Mouse (Mus musculus) brain, embryonic 14.5 days (tissue): ENCODE results near the gene Qrich1.

Experiments used
- CTCF ChIP-seq: fragments of 200-500 bp; IDR thresholded peaks from 2 replicates; pipeline ENCODE4 v1.5.1; 2012; ENCODE audit warnings: inconsistent platforms, mild to moderate bottlenecking, moderate library complexity, borderline replicate concordance; ENCODE audit not compliant: insufficient read depth, insufficient read length; ENCODE audit errors: extremely low read depth
- POLR2A ChIP-seq: fragments of 200-500 bp; IDR thresholded peaks from 2 replicates; pipeline ENCODE4 v1.6.1; 2012; ENCODE audit warnings: mild to moderate bottlenecking, inconsistent platforms, borderline replicate concordance; ENCODE audit not compliant: poor library complexity, insufficient read depth, insufficient read length, severe bottlenecking; ENCODE audit errors: extremely low read depth

DNA sequence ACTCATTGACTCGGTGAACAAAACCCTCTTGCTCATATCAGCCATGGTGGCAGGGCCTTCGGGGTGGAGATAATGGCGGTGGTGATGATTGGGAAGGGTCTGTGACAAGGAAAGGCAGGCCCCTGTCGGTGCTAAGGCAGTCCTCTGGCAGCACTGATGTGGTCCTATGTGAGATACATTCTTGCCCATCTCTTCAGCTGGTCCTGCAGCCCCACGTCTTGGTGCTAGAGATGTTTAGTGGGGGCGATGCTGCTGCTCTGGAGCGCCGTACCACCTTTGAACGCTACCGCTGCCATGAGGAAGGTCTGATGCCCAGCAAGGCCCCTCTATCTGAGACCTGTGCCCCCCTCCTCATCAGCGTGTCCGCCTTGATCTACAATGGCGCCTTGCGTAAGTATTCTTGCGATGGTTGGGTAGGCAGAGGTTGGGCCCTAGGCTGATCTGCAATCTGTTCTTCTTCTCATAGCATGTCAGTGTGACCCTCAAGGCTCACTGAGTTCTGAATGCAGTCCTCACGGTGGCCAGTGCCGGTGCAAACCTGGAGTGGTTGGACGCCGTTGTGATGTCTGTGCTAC lies 31.2 kb upstream of the Qrich1 start:
- TF ChIP-seq CTCF (no peak), POLR2A (no peak)
